Mouse (Mus musculus) CD4-positive, CD25-positive, alpha-beta regulatory T cell, adult 9 weeks (primary cell): ENCODE results near the gene Cntn3. TPM values are rescaled to one million over a fixed set of nuclear protein-coding genes. Genes with fewer than 3 reads are reported as not detected.

Source experiments
- polyA plus RNA-seq: library from polyadenylated mRNA; unstranded; fragments of 100-300 nt; shearing (Covaris generic); gene quantifications from one replicate; pipeline ENCODE4 v1.2.1, GENCODE M21; 2017

Gene Cntn3
- 0.07 TPM for polyA plus RNA-seq

DNA sequence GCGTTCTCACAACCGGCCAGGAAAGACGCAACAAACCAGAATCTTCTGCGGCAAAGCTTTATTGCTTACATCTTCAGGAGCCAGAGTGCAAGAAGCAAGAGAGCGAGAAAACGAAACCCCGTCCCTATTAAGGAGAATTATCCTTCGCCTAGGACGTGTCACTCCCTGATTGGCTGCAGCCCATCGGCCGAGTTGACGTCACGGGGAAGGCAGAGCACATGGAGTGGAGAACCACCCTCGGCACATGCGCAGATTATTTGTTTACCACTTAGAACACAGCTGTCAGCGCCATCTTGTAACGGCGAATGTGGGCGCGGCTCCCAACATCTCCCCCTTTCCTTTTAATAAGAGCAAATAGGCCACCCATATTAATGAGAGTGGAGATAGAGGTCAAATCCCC lies at the start of gene Cntn3:
Gene Cntn3 (minus strand): TSS at position 101 of the 400 bp plus-strand sequence.

